Mouse (Mus musculus) heart, embryonic 15.5 days (tissue): ENCODE measurements around the gene Map3k7cl. TPM values are rescaled to one million over a fixed set of nuclear protein-coding genes. Genes with fewer than 3 reads are reported as not detected.

Experiments used
- ATAC-seq: fragments of 200-750 bp; cut with Nextera tagmentation; replicated peaks from 2 replicates; pipeline ENCODE4 v1.8.0; 2017; ENCODE audit warnings: low read depth, moderate TSS enrichment; ENCODE audit not compliant: insufficient number of reproducible peaks, insufficient read depth, low FRiP score
- H3K27ac ChIP-seq: fragments of 300-500 bp; sonication (generic); 2 replicates; pipeline ENCODE4 v1.5.1; 2015; ENCODE audit warnings: mild to moderate bottlenecking, inconsistent platforms
- H3K27me3 ChIP-seq: fragments of 300-500 bp; sonication (generic); 2 replicates; pipeline ENCODE4 v1.6.1; 2015; ENCODE audit warnings: inconsistent platforms
- H3K36me3 ChIP-seq: fragments of 300-500 bp; sonication (generic); 2 replicates; pipeline ENCODE4 v1.6.1; 2015; ENCODE audit warnings: mild to moderate bottlenecking, inconsistent platforms
- H3K4me1 ChIP-seq: fragments of 300-500 bp; sonication (generic); replicated peaks from 2 replicates; pipeline ENCODE4 v1.6.1; 2015; ENCODE audit warnings: inconsistent platforms
- H3K4me2 ChIP-seq: fragments of 300-500 bp; sonication (generic); 2 replicates; pipeline ENCODE4 v1.6.1; 2015; ENCODE audit warnings: inconsistent platforms, mild to moderate bottlenecking, moderate library complexity
- H3K4me3 ChIP-seq: fragments of 300-500 bp; sonication (generic); 2 replicates; pipeline ENCODE4 v1.5.1; 2015; ENCODE audit warnings: mild to moderate bottlenecking, inconsistent platforms
- H3K9ac ChIP-seq: fragments of 300-500 bp; sonication (generic); 2 replicates; pipeline ENCODE4 v1.6.1; 2015; ENCODE audit warnings: mild to moderate bottlenecking, inconsistent platforms
- H3K9me3 ChIP-seq: fragments of 300-500 bp; sonication (generic); replicated peaks from 2 replicates; pipeline ENCODE4 v1.6.1; 2016; ENCODE audit warnings: inconsistent platforms
- WGBS: fragments of 180-500 bp; shearing (Covaris S2); methylation state at CpG from one replicate; pipeline ENCODE4 v1.1.7; 2015; ENCODE audit warnings: mixed read lengths; 5-methylcytosine and 5-hydroxymethylcytosine counted together
- polyA plus RNA-seq: library from polyadenylated mRNA; unstranded; fragments of >200 nt; fragmentation: Nextera tagmentation; extraction: Ambion mirVana; gene quantifications from 2 replicates; pipeline ENCODE4 v1.2.1, GENCODE M21; 2015

The Map3k7cl gene
- polyA plus RNA-seq, 1 experiment from 2014 or later, result 1.0 TPM

GRCm38 (mm10) chr16:87642234-87642633 is 89.1 kb downstream of the Map3k7cl start:
- no peak overlapping the region for H3K9ac ChIP-seq

GRCm38 (mm10) chr16:87644111-87644770 is 91.1 kb downstream of the Map3k7cl start:
- peak overlapping the region; percentile 43; the same call in 1 of the 2 replicates for H3K27ac ChIP-seq
- no peak; the same call in 1 of the 2 replicates for ATAC-seq
- H3K9me3 ChIP-seq, result no peaks in the 10 kb centered on the region
- H3K4me1 ChIP-seq, result peaks cover 19% of the 10 kb centered on the region; the same call in 1 of the 2 replicates
- no peak overlapping the region for H3K4me3 ChIP-seq
- peak overlapping the region; percentile 19 for H3K4me2 ChIP-seq
- H3K36me3 ChIP-seq, result no peaks in the 10 kb centered on the region
- H3K27me3 ChIP-seq, result no peaks in the 10 kb centered on the region
- H3K9ac ChIP-seq, result no peak overlapping the region
- 37% methylated on average over 14 of the region's 14 CpGs for WGBS

More at GRCm38 (mm10) chr16:87642234-87642633, 89.1 kb downstream of the Map3k7cl start:
- H3K27me3 ChIP-seq, result no peaks in the 10 kb centered on the region
- no peaks in the 10 kb centered on the region for H3K9me3 ChIP-seq
- H3K36me3 ChIP-seq, result no peaks in the 10 kb centered on the region
- H3K27ac ChIP-seq, result no peak overlapping the region
- WGBS, result 93% methylated on average over 7 of the region's 7 CpGs
- H3K4me3 ChIP-seq, result no peak overlapping the region
- no peak for ATAC-seq
- H3K4me2 ChIP-seq, result no peak overlapping the region
- H3K4me1 ChIP-seq, result peaks cover 19% of the 10 kb centered on the region; the same call in 1 of the 2 replicates

Other genes starting within 250 kb of the Map3k7cl start
- 24.3 and 24.5 TPM in 2 replicates for gene N6amt1, start 199.1 kb upstream of the Map3k7cl start, polyA plus RNA-seq
- gene Ltn1, start 120.7 kb upstream of the Map3k7cl start, polyA plus RNA-seq, result 16.5 and 19.4 TPM in 2 replicates
- 10.9 and 11.1 TPM in 2 replicates for gene Rwdd2b, start 112.8 kb upstream of the Map3k7cl start, polyA plus RNA-seq
- gene Usp16, start 98.6 kb upstream of the Map3k7cl start, polyA plus RNA-seq, result 33.2 and 36.8 TPM in 2 replicates
- 282 and 291 TPM in 2 replicates for gene Cct8, start 57.5 kb upstream of the Map3k7cl start, polyA plus RNA-seq
- gene Bach1, start 145.6 kb downstream of the Map3k7cl start, polyA plus RNA-seq, result 8.1 and 10.2 TPM in 2 replicates